Mouse (Mus musculus): ENCODE data around the gene Fastkd2.

DNA sequence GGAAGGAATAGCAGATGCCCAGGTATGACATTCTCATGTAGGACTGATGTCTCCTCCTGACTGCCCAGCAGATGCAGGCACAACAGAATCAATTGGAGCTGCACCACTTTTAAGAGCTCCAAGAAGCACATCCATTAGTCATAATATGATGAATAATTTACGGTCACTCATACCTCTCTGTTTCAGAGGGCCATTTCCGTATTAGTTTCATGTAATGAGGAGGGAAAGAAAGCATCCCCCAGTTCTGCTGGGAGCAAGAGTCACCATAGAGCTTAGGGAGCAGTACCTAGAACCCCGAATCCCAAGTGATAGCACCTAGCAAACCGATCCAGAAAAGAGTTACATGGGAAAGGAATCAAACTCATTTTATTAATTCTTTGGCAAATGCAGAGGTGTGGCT lies 43.6 kb upstream of the Fastkd2 start, which contains the start of gene Dytn:
- no peak for TF ChIP-seq CTCF (IDR thresholded peaks at IDR 0.05; ENCODE audit: low read depth, low read length)
- no peak for TF ChIP-seq POLR2A (IDR thresholded peaks at IDR 0.05; ENCODE audit: extremely low read depth, insufficient read depth, low read length)
